Mouse (Mus musculus) E14TG2a.4 (cell line): ENCODE results near the gene Aox3.

Experiments used
- CTCF ChIP-seq: conservative IDR thresholded peaks from 2 replicates; pipeline ENCODE4 v1.5.1; 2014; ENCODE audit warnings: low read length
- POU5F1 ChIP-seq: IDR thresholded peaks from 2 replicates; pipeline ENCODE4 v1.6.1; 2014; ENCODE audit warnings: low read length, borderline replicate concordance

- TF ChIP-seq CTCF (no peak), POU5F1 (no peak)
Observed at GRCm38 (mm10) chr1:58212805-58213204, 99.9 kb downstream of the Aox3 start.
